Mouse (Mus musculus): ENCODE results near the gene Myo1h. TPM values are rescaled to one million over a fixed set of nuclear protein-coding genes. Genes with fewer than 3 reads are reported as not detected.

Myo1h gene
- polyA plus RNA-seq, 1 experiment from 2014 or later = 0.40 TPM

GRCm38 (mm10) chr5:114413067-114413735 is 124.2 kb downstream of the Myo1h start:
- no peak overlapping the region for H3K4me2 ChIP-seq (replicated peaks)
- no peak for ATAC-seq (ENCODE audit: low FRiP score, low read depth)
- H3K36me3 ChIP-seq = peaks cover 100% of the 10 kb centered on the region
- H3K4me1 ChIP-seq = no peaks in the 10 kb centered on the region
- H3K9ac ChIP-seq (replicated peaks) = no peak overlapping the region
- no peaks in the 10 kb centered on the region for H3K9me3 ChIP-seq
- H3K27me3 ChIP-seq = no peaks in the 10 kb centered on the region
- WGBS = 87% methylated on average over 16 of the region's 16 CpGs
- H3K27ac ChIP-seq (replicated peaks) = no peak overlapping the region
- H3K4me3 ChIP-seq = no peak overlapping the region

Small RNAs within 50 kb of the gene (microRNA-seq; reads per million reads assigned to microRNA genes)
- gene Mir7027 = not detected

Other genes with a start within 250 kb of the Myo1h start
- 17.5 and 19.4 TPM in 2 replicates for gene Usp30, start 223.7 kb upstream of the Myo1h start, polyA plus RNA-seq (2016; fragmentation: Nextera tagmentation; extraction: Ambion mirVana)
- 47.6 and 51.7 TPM in 2 replicates for gene Svop, start 197.6 kb upstream of the Myo1h start, polyA plus RNA-seq (2016; fragmentation: Nextera tagmentation; extraction: Ambion mirVana)
- 8.9 and 12.7 TPM in 2 replicates for gene Alkbh2, start 160.9 kb upstream of the Myo1h start, polyA plus RNA-seq (2016; fragmentation: Nextera tagmentation; extraction: Ambion mirVana)
- 40.2 and 41.6 TPM in 2 replicates for gene Ung, start 158.8 kb upstream of the Myo1h start, polyA plus RNA-seq (2016; fragmentation: Nextera tagmentation; extraction: Ambion mirVana)
- 2.5 and 3.1 TPM in 2 replicates for gene Acacb, start 142.6 kb upstream of the Myo1h start, polyA plus RNA-seq (2016; fragmentation: Nextera tagmentation; extraction: Ambion mirVana)
- 11.0 and 12.4 TPM in 2 replicates for gene Foxn4, start 15.4 kb upstream of the Myo1h start, polyA plus RNA-seq (2016; fragmentation: Nextera tagmentation; extraction: Ambion mirVana)
- gene Kctd10, start 91.3 kb downstream of the Myo1h start, polyA plus RNA-seq (2016; fragmentation: Nextera tagmentation; extraction: Ambion mirVana) = 107 and 111 TPM in 2 replicates
- gene Ube3b, start 91.4 kb downstream of the Myo1h start, polyA plus RNA-seq (2016; fragmentation: Nextera tagmentation; extraction: Ambion mirVana) = 57.4 and 59.4 TPM in 2 replicates
- gene Mmab, start 154.9 kb downstream of the Myo1h start, polyA plus RNA-seq (2016; fragmentation: Nextera tagmentation; extraction: Ambion mirVana) = 26.2 and 27.0 TPM in 2 replicates
- gene Mvk, start 155.1 kb downstream of the Myo1h start, polyA plus RNA-seq (2016; fragmentation: Nextera tagmentation; extraction: Ambion mirVana) = 51.0 and 58.9 TPM in 2 replicates